Mouse (Mus musculus) embryonic facial prominence, embryonic 14.5 days (tissue): ENCODE measurements around the gene Twf2. TPM values are rescaled to one million over a fixed set of nuclear protein-coding genes. Genes with fewer than 3 reads are reported as not detected.

ENCODE experiments used
- ATAC-seq: fragments of 200-750 bp; cut with Nextera tagmentation; 2 replicates; pipeline ENCODE4 v1.8.0; 2017; ENCODE audit warnings: low read depth, moderate number of reproducible peaks, moderate TSS enrichment
- DNase-seq: peaks from one replicate; pipeline ENCODE4 v3.0.0-alpha.2; 2015; ENCODE audit warnings: low spot score
- H3K27ac ChIP-seq: fragments of 300-500 bp; sonication (generic); replicated peaks from 2 replicates; pipeline ENCODE4 v1.5.1; 2014; ENCODE audit warnings: low read depth, mild to moderate bottlenecking, low read length, moderate library complexity
- H3K27me3 ChIP-seq: fragments of 300-500 bp; sonication (generic); replicated peaks from 2 replicates; pipeline ENCODE4 v1.6.1; 2014; ENCODE audit warnings: low read length; ENCODE audit not compliant: control insufficient read depth, insufficient read depth
- H3K36me3 ChIP-seq: fragments of 300-500 bp; sonication (generic); 2 replicates; pipeline ENCODE4 v1.6.1; 2014; ENCODE audit warnings: low read length, mixed read lengths; ENCODE audit not compliant: control insufficient read depth, insufficient read depth
- H3K4me1 ChIP-seq: fragments of 300-500 bp; sonication (generic); 2 replicates; pipeline ENCODE4 v1.6.1; 2014; ENCODE audit warnings: antibody characterized with exemption, low read length; ENCODE audit not compliant: control insufficient read depth, insufficient read depth
- H3K4me2 ChIP-seq: fragments of 300-500 bp; sonication (generic); 2 replicates; pipeline ENCODE4 v1.6.1; 2014; ENCODE audit warnings: low read depth, mild to moderate bottlenecking, low read length, moderate library complexity, mixed read lengths
- H3K4me3 ChIP-seq: fragments of 300-500 bp; sonication (generic); 2 replicates; pipeline ENCODE4 v1.5.1; 2014; ENCODE audit warnings: low read depth, mild to moderate bottlenecking, low read length
- H3K9ac ChIP-seq: fragments of 300-500 bp; sonication (generic); 2 replicates; pipeline ENCODE4 v1.6.1; 2014; ENCODE audit warnings: low read depth, mild to moderate bottlenecking, low read length, moderate library complexity, mixed read lengths
- H3K9me3 ChIP-seq: fragments of 300-500 bp; sonication (generic); 2 replicates; pipeline ENCODE4 v1.6.1; 2016; ENCODE audit warnings: low read length; ENCODE audit not compliant: control insufficient read depth
- WGBS: fragments of 180-500 bp; shearing (Covaris S2); extraction: QIAGEN DNeasy Blood & Tissue Kit; methylation state at CpG from one replicate; pipeline ENCODE4 v1.1.7; 2014; 5-methylcytosine and 5-hydroxymethylcytosine counted together
- polyA plus RNA-seq: library from polyadenylated mRNA; unstranded; fragments of >200 nt; fragmentation: Nextera tagmentation; extraction: Ambion mirVana; gene quantifications from 2 replicates; pipeline ENCODE4 v1.2.1, GENCODE M21; 2014

The Twf2 gene
- polyA plus RNA-seq, 1 experiment from 2014 or later = 65.1 TPM

DNA sequence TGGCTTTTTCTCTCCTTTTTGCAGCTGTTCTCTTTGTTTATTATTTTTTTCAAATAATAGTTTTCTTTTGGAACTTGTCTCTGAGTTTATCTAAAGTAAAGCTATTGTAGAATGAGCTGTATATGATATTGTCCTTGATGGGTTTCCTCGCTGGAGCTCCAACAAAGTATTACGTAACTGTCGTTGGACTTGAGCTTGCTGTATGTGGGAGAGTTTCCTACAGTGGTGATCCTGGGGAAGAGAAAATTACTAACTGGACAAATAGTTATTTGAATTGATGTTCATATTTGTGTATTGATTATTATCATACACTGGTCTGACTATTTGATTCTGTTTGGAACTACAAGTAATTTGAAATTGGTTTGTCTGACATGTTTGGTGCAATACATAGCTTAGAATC is 30.4 kb upstream of the Twf2 start:
- H3K4me3 ChIP-seq = peak overlapping the region; percentile 73
- H3K4me1 ChIP-seq = peaks cover 27% of the 10 kb centered on the region
- WGBS = 7% methylated on average over 3 of the region's 3 CpGs
- peak overlapping the region; percentile 92 for H3K9ac ChIP-seq
- H3K36me3 ChIP-seq = peaks cover 15% of the 10 kb centered on the region
- peak overlapping the region; percentile 61 for H3K4me2 ChIP-seq
- H3K27me3 ChIP-seq = no peaks in the 10 kb centered on the region
- DNase-seq (no peak), ATAC-seq (no peak)
- no peaks in the 10 kb centered on the region for H3K9me3 ChIP-seq
- no peak overlapping the region for H3K27ac ChIP-seq

GRCm38 (mm10) chr9:106173363-106173762 is 29.5 kb upstream of the Twf2 start:
- Histone ChIP-seq H3K36me3 (peaks cover 23% of the 10 kb centered on the region), H3K27ac (no peak overlapping the region), H3K4me3 (peak overlapping the region; percentile 73), H3K27me3 (no peaks in the 10 kb centered on the region), H3K4me2 (peak overlapping the region; percentile 61), H3K9me3 (no peaks in the 10 kb centered on the region), H3K9ac (0 out of 2 replicates have a peak overlapping the region, but pooled peaks have one; percentile 92), H3K4me1 (peaks cover 27% of the 10 kb centered on the region)
- DNase-seq (no peak), ATAC-seq (no peak)
- WGBS = 47% methylated on average over 2 of the region's 2 CpGs

DNA sequence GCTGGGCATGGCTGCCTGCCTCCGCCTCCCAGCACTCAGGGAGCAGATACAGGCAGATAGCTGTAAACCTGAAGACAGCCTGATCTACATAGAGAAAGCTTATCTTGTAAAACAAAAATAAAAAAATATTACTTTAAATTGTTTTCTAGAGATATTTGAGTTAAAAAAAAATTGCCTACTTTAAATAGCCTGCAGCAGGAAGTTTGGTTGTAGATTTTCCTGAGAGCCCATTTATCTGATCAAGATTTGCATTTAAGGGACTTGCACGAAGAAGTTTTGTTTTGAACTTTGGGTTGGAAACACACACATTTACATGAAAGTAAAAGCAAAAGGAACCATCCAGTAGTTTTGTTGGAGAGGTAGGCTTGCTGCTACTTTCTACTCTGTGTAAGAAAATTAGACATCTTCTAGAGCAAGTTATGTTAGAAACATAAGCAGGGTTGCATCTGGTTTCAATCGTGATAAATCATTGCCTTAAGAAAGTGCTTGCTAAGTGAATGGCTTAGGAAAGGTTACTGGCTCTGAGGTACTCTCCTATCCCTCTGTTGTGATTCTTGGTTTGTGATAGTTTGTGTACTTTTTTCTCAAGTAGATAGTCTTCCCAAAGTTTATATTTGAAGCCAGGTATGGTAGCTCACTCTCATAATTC is 27.2 kb upstream of the Twf2 start:
- Histone ChIP-seq H3K27me3 (no peaks in the 10 kb centered on the region), H3K36me3 (peaks cover 46% of the 10 kb centered on the region), H3K4me3 (no peak overlapping the region), H3K9ac (peak overlapping the region; percentile 4; the same call in 1 of the 2 replicates), H3K4me1 (peaks cover 27% of the 10 kb centered on the region), H3K4me2 (no peak overlapping the region), H3K9me3 (no peaks in the 10 kb centered on the region), H3K27ac (no peak overlapping the region)
- no peak for ATAC-seq
- 55% methylated on average over 3 of the region's 3 CpGs for WGBS
- DNase-seq = no peak

GRCm38 (mm10) chr9:106176769-106177168 is 26.1 kb upstream of the Twf2 start:
- 81% methylated on average over 5 of the region's 5 CpGs for WGBS
- H3K4me3 ChIP-seq = no peak overlapping the region
- DNase-seq (no peak), ATAC-seq (no peak)
- H3K9me3 ChIP-seq = no peaks in the 10 kb centered on the region
- H3K36me3 ChIP-seq = peaks cover 57% of the 10 kb centered on the region
- H3K4me2 ChIP-seq = no peak overlapping the region
- no peak overlapping the region for H3K27ac ChIP-seq
- H3K9ac ChIP-seq = no peak overlapping the region
- peaks cover 27% of the 10 kb centered on the region for H3K4me1 ChIP-seq
- no peaks in the 10 kb centered on the region for H3K27me3 ChIP-seq

DNA sequence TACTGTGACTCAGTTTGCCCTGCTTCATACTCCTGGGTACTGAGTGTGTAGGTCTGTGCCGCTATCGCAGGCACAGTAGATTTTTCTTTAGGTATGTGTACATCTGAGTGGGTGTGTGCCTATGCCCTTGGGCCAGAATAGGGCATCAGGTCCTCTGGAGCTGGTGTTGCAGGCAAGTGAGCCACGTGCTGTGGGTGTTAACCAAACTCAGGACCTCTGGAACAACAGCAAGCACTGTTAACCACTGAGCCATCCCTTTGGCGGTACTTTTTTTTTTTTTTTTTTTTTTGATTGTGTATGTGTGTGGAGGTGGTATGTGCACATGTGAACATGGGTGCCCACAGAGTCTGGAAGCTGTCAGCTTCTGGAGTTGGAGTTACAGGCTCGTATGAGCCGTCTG is 25.1 kb upstream of the Twf2 start:
- H3K27me3 ChIP-seq = no peaks in the 10 kb centered on the region
- no peaks in the 10 kb centered on the region for H3K9me3 ChIP-seq
- peaks cover 24% of the 10 kb centered on the region for H3K4me1 ChIP-seq
- ATAC-seq = no peak
- H3K9ac ChIP-seq = no peak overlapping the region
- H3K4me2 ChIP-seq = no peak overlapping the region
- WGBS = 88% methylated on average over 6 of the region's 6 CpGs
- no peak overlapping the region for H3K27ac ChIP-seq
- H3K4me3 ChIP-seq = no peak overlapping the region
- DNase-seq = no peak
- H3K36me3 ChIP-seq = peaks cover 67% of the 10 kb centered on the region

DNA sequence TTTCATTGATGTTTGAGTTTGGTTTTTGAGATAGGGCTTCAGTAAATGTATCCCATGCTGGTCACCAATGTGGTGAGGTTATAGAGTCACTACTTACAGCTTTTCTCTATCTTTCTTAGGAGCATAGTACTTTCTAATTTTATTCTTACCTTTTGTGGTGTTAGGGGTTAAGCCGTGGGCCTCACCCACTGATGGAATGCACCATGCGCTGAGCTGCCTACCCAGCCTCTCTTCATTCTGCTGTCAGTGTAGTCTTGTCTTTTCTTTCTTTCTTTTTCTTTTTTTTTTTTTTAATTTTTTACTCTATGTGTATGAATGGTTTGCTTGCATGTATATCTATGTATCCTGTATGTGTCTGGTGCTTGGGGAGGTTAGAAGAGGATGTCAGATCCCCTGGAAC is 23.5 kb upstream of the Twf2 start:
- DNase-seq (no peak), ATAC-seq (no peak)
- H3K4me2 ChIP-seq = no peak overlapping the region
- peaks cover 8% of the 10 kb centered on the region; the same call in 1 of the 2 replicates for H3K4me1 ChIP-seq
- no peak overlapping the region for H3K9ac ChIP-seq
- H3K27ac ChIP-seq = no peak overlapping the region
- peaks cover 84% of the 10 kb centered on the region for H3K36me3 ChIP-seq
- WGBS = 75% methylated on average over 2 of the region's 2 CpGs
- no peak overlapping the region for H3K4me3 ChIP-seq
- H3K27me3 ChIP-seq = no peaks in the 10 kb centered on the region
- H3K9me3 ChIP-seq = no peaks in the 10 kb centered on the region

GRCm38 (mm10) chr9:106179964-106180363 is 22.9 kb upstream of the Twf2 start:
- peaks cover 89% of the 10 kb centered on the region for H3K36me3 ChIP-seq
- DNase-seq (no peak), ATAC-seq (no peak)
- 98% methylated on average over 3 of the region's 3 CpGs for WGBS
- H3K4me2 ChIP-seq = no peak overlapping the region
- no peaks in the 10 kb centered on the region for H3K9me3 ChIP-seq
- H3K4me1 ChIP-seq = 0 out of 2 replicates have a peak, but pooled peaks cover 4% of the 10 kb centered on the region
- no peak overlapping the region for H3K4me3 ChIP-seq
- H3K27me3 ChIP-seq = no peaks in the 10 kb centered on the region
- no peak overlapping the region for H3K27ac ChIP-seq
- no peak overlapping the region for H3K9ac ChIP-seq

DNA sequence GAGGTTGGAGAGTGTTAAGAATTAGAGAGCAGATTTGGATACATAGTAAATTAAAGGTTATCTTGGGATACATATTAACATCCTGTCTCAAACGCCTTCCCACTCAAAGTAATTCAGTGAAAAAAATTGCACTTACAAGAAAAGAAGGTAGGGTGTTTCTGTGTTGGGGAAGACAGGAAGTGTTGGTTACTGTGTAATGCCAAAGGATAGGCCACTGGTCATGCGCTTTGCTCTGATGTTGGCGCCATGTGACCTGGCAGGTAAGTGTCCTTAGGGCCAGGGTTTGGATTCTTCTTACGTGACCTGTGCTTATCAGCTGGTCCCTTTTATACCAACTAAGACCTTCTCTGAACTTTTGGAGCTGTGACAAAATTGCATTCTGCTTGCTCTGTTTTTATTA is 20.8 kb upstream of the Twf2 start:
- Histone ChIP-seq H3K27ac (no peak overlapping the region), H3K4me2 (no peak overlapping the region), H3K4me3 (no peak overlapping the region), H3K36me3 (peaks cover 100% of the 10 kb centered on the region), H3K9ac (no peak overlapping the region), H3K27me3 (no peaks in the 10 kb centered on the region), H3K4me1 (no peaks in the 10 kb centered on the region), H3K9me3 (no peaks in the 10 kb centered on the region)
- 88% methylated on average over 4 of the region's 4 CpGs for WGBS
- DNase-seq = no peak
- ATAC-seq = no peak

DNA sequence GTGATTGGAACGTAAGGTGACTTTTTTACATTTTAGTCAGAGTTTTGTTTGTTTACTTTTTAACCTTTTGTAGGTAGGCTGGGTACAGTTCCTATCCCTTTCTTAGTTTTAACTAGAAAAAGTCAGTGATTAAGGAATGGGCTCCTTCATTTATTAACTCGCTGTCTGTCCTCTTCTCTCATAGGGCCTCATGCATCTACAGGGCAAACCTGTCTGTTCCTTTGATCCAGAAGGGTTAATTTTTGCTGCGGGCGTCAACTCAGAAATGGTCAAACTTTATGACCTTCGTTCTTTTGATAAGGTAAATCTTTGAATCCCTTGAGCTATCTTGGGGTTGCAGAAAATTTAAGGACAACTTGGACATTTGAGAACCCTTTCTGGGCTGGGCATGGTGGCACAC is 18.9 kb upstream of the Twf2 start:
- Histone ChIP-seq H3K36me3 (peaks cover 99% of the 10 kb centered on the region), H3K9ac (no peak overlapping the region), H3K4me2 (no peak overlapping the region), H3K4me1 (no peaks in the 10 kb centered on the region), H3K27me3 (no peaks in the 10 kb centered on the region), H3K9me3 (no peaks in the 10 kb centered on the region), H3K27ac (no peak overlapping the region), H3K4me3 (no peak overlapping the region)
- DNase-seq = no peak
- WGBS = 89% methylated on average over 5 of the region's 5 CpGs
- ATAC-seq = no peak
